Mouse (Mus musculus) v-Abl transformed pro-B cells (cell line): ENCODE measurements around the gene Klhdc8a.
"Not testable (repeated sequence)": the region's sequence is repeated elsewhere in the genome, so short reads cannot be mapped to it uniquely, and the experiment has no call there.

Experiments used
- in situ Hi-C, 2 experiments: fragments of 400-800 bp; cut with MboI; formaldehyde crosslinking; loops; one replicate each; pipeline ENCODE4 v1.15.1; 2025; ENCODE audit not compliant: unreplicated experiment in 2 of 2

Klhdc8a gene

GRCm38 (mm10) chr1:132341731-132342501 is 43.5 kb downstream of the Klhdc8a start:
- in situ Hi-C loops, result no loop called here

- in situ Hi-C loops, result no loop called here
These were observed 44.1 kb downstream of the Klhdc8a start for GRCm38 (mm10) chr1:132342518-132342917.

GRCm38 (mm10) chr1:132343191-132343590 is 44.8 kb downstream of the Klhdc8a start:
- in situ Hi-C loops, result no loop called here

- in situ Hi-C loops, result no loop called here
These were observed 45.2 kb downstream of the Klhdc8a start for GRCm38 (mm10) chr1:132343656-132344055.

- in situ Hi-C loops, result no loop called here
These were observed 47.1 kb downstream of the Klhdc8a start for GRCm38 (mm10) chr1:132345514-132345913.

- in situ Hi-C loops, result no loop called here
These were observed 47.9 kb downstream of the Klhdc8a start for GRCm38 (mm10) chr1:132346134-132346851.

GRCm38 (mm10) chr1:132346951-132347350 is 48.5 kb downstream of the Klhdc8a start:
- in situ Hi-C loops, result no loop called here

- in situ Hi-C loops, result no loop called here
These were observed 50.0 kb downstream of the Klhdc8a start for GRCm38 (mm10) chr1:132348401-132348800.

- in situ Hi-C loops, result not testable (repeated sequence)
These were observed 50.6 kb downstream of the Klhdc8a start for GRCm38 (mm10) chr1:132349049-132349448.

- in situ Hi-C loops, result not testable (repeated sequence)
These were observed 51.2 kb downstream of the Klhdc8a start for GRCm38 (mm10) chr1:132349601-132350000.

- in situ Hi-C loops, result loop anchor here (5.0 to 10.0 kb wide), 3 partner anchors 39 to 226 kb away; no protein-coding TSS in a partner anchor
These were observed 52.6 kb downstream of the Klhdc8a start for GRCm38 (mm10) chr1:132351058-132351457.

- in situ Hi-C loops, result loop anchor here (5.0 to 10.0 kb wide), 3 partner anchors 41 to 229 kb away; no protein-coding TSS in a partner anchor
These were observed 55.0 kb downstream of the Klhdc8a start for GRCm38 (mm10) chr1:132353389-132353788.

GRCm38 (mm10) chr1:132354234-132354633 is 55.8 kb downstream of the Klhdc8a start:
- in situ Hi-C loops, result loop anchor here (5.0 to 10.0 kb wide), 3 partner anchors 42 to 229 kb away; no protein-coding TSS in a partner anchor

GRCm38 (mm10) chr1:132355162-132355601 is 56.8 kb downstream of the Klhdc8a start:
- in situ Hi-C loops, result loop anchor here (5.0 to 10.0 kb wide), 4 partner anchors 120 to 233 kb away; no protein-coding TSS in a partner anchor

GRCm38 (mm10) chr1:132355841-132356242 is 57.4 kb downstream of the Klhdc8a start:
- in situ Hi-C loops, result loop anchor here (5.0 to 10.0 kb wide), 4 partner anchors 121 to 234 kb away; no protein-coding TSS in a partner anchor

- in situ Hi-C loops, result loop anchor here (5.0 to 10.0 kb wide), 4 partner anchors 122 to 235 kb away; no protein-coding TSS in a partner anchor
These were observed 58.4 kb downstream of the Klhdc8a start for GRCm38 (mm10) chr1:132356841-132357240.
